Mouse (Mus musculus) midbrain, embryonic 14.5 days (tissue): ENCODE measurements at regions not wholly inside any gene's neighbourhood (a gene's known extent, or its start where the extent isn't known, plus 50 kb on each side); places are given as distances from the start of the nearest gene placed in this dataset.

ENCODE experiments used
- ATAC-seq: fragments of 200-750 bp; cut with Nextera tagmentation; 2 replicates; pipeline ENCODE4 v1.8.0; 2017; ENCODE audit warnings: moderate number of reproducible peaks, moderate library complexity; ENCODE audit not compliant: low FRiP score, low TSS enrichment
- DNase-seq: peaks from one replicate; pipeline ENCODE4 v3.0.0-alpha.2; 2015
- H3K27ac ChIP-seq: fragments of 300-500 bp; sonication (generic); replicated peaks from 2 replicates; pipeline ENCODE4 v1.5.1; 2014; ENCODE audit warnings: mild to moderate bottlenecking, low read depth, low read length, moderate library complexity
- H3K27me3 ChIP-seq: fragments of 300-500 bp; sonication (generic); 2 replicates; pipeline ENCODE4 v1.6.1; 2014; ENCODE audit warnings: low read length, control low read depth, mixed read lengths; ENCODE audit not compliant: control insufficient read depth, insufficient read depth
- H3K36me3 ChIP-seq: fragments of 300-500 bp; sonication (generic); 2 replicates; pipeline ENCODE4 v1.6.1; 2014; ENCODE audit warnings: low read length, control low read depth; ENCODE audit not compliant: control insufficient read depth, insufficient read depth
- H3K4me1 ChIP-seq: fragments of 300-500 bp; sonication (generic); 2 replicates; pipeline ENCODE4 v1.6.1; 2014; ENCODE audit warnings: mild to moderate bottlenecking, antibody characterized with exemption, low read length, control low read depth; ENCODE audit not compliant: control insufficient read depth, insufficient read depth
- H3K4me2 ChIP-seq: fragments of 300-500 bp; sonication (generic); 2 replicates; pipeline ENCODE4 v1.6.1; 2014; ENCODE audit warnings: mild to moderate bottlenecking, low read length, moderate library complexity
- H3K4me3 ChIP-seq: fragments of 300-500 bp; sonication (generic); replicated peaks from 2 replicates; pipeline ENCODE4 v1.5.1; 2014; ENCODE audit warnings: low read depth, low read length
- H3K9ac ChIP-seq: fragments of 300-500 bp; sonication (generic); replicated peaks from 2 replicates; pipeline ENCODE4 v1.6.1; 2014; ENCODE audit warnings: mild to moderate bottlenecking, low read length, moderate library complexity
- H3K9me3 ChIP-seq: fragments of 300-500 bp; sonication (generic); 2 replicates; pipeline ENCODE4 v1.6.1; 2016; ENCODE audit warnings: low read length, control low read depth, mixed read lengths; ENCODE audit not compliant: control insufficient read depth
- WGBS: fragments of 180-500 bp; shearing (Covaris S2); extraction: QIAGEN DNeasy Blood & Tissue Kit; methylation state at CpG from one replicate; pipeline ENCODE4 v1.1.7; 2014; 5-methylcytosine and 5-hydroxymethylcytosine counted together

DNA sequence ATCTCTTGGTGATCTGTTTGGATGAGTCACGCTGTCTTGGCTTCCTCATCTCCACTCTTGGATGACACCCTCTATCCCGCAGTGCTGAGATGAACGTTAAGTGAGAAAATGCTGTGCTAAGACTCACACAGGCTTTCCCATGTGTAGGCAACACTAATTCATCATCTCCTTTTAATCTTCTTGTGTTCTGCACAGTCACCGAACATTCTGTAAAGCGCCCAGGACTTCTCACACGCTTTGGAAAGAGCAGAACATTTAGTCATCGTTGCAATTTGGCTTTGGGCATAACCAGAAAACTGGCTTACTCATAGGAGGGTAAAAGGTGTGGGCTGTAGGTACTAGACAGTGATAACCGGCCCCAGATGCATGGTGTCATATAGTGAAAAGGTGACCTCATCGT is 94.9 kb downstream of the Plppr4 start:
- DNase-seq (no peak), ATAC-seq (no peak)
- H3K36me3 ChIP-seq = no peaks in the 10 kb centered on the region
- WGBS = 92% methylated on average over 9 of the region's 9 CpGs
- H3K27me3 ChIP-seq = no peaks in the 10 kb centered on the region
- no peaks in the 10 kb centered on the region for H3K9me3 ChIP-seq
- H3K9ac ChIP-seq = no peak overlapping the region
- H3K4me2 ChIP-seq = no peak overlapping the region
- H3K4me3 ChIP-seq = no peak overlapping the region
- no peak overlapping the region for H3K27ac ChIP-seq
- H3K4me1 ChIP-seq = no peaks in the 10 kb centered on the region

DNA sequence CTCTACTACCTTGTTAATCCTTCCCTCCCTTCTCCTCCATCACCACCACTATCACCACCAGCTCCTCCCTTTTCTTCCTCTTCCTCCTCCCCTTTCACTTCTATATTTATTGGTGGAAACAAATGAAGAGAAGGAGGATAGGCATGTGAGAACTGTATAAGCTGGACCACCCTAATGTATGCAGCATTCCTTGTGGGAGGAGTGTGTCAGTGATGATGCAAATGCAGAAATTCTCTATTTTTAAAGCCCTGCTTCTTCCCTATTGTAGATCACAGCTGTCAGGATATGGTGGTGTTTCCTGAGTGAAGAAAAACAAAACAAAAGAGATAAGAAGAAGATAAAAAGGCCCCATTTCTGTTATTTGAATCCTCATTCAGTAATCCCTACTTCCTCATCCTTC is 112.8 kb downstream of the Plppr4 start:
- no peaks in the 10 kb centered on the region for H3K9me3 ChIP-seq
- H3K27ac ChIP-seq = no peak overlapping the region
- no peak overlapping the region for H3K4me2 ChIP-seq
- no peaks in the 10 kb centered on the region for H3K4me1 ChIP-seq
- no peaks in the 10 kb centered on the region for H3K36me3 ChIP-seq
- no peak overlapping the region for H3K9ac ChIP-seq
- no peaks in the 10 kb centered on the region for H3K27me3 ChIP-seq
- no peak overlapping the region for H3K4me3 ChIP-seq
- ATAC-seq = no peak
- DNase-seq = no peak

DNA sequence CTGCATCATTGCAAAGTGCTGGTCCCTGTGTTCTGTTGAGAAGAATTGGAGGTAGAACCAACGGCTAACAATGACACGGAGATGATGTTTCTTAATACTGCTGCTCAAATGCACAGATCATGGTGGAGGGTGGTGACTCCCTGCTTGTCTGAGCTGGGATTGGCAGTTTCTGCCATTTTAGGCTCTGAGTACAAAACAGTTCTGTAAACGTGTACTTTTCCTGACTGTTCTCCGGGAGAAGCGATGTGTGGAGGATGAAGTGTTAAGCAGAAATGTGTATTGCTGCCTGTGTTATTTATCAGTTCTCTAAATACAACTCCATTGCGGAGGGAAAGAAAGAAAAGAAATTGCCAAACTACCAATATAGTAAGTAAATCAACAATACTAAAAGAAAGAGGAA is 118.9 kb downstream of the Plppr4 start:
- H3K9ac ChIP-seq = no peak overlapping the region
- DNase-seq = no peak
- ATAC-seq = no peak
- H3K4me3 ChIP-seq = no peak overlapping the region
- no peaks in the 10 kb centered on the region for H3K36me3 ChIP-seq
- H3K4me1 ChIP-seq = no peaks in the 10 kb centered on the region
- 88% methylated on average over 6 of the region's 6 CpGs for WGBS
- no peak overlapping the region for H3K27ac ChIP-seq
- no peaks in the 10 kb centered on the region for H3K27me3 ChIP-seq
- 0 out of 2 replicates have a peak, but pooled peaks cover 3% of the 10 kb centered on the region for H3K9me3 ChIP-seq
- no peak overlapping the region for H3K4me2 ChIP-seq

DNA sequence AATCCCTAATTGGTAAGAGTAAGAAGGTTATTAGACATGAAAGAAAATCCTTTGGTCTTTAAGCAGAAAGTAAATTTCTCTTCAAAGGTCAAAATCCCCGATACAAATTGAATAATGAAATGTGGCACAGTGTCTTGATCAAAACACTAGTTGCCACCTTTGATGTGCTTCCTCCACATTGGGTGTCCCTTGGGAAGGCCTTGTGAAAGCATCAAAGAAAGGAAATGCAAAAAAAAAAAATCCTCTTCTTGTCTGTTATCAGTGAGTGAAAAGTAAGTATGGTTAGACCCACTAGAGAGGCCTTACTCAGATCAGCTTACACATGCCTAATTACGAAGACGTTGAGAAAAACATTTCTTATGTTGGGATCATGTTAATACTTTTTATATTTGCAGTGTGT is 134.1 kb downstream of the Plppr4 start:
- DNase-seq = peak; percentile 72
- no peak for ATAC-seq
- no peaks in the 10 kb centered on the region for H3K36me3 ChIP-seq
- no peak overlapping the region for H3K27ac ChIP-seq
- H3K4me1 ChIP-seq = no peaks in the 10 kb centered on the region
- no peak overlapping the region for H3K9ac ChIP-seq
- no peaks in the 10 kb centered on the region for H3K27me3 ChIP-seq
- H3K4me3 ChIP-seq = no peak overlapping the region
- H3K9me3 ChIP-seq = no peaks in the 10 kb centered on the region
- no peak overlapping the region for H3K4me2 ChIP-seq
- WGBS = 73% methylated on average over 3 of the region's 3 CpGs

DNA sequence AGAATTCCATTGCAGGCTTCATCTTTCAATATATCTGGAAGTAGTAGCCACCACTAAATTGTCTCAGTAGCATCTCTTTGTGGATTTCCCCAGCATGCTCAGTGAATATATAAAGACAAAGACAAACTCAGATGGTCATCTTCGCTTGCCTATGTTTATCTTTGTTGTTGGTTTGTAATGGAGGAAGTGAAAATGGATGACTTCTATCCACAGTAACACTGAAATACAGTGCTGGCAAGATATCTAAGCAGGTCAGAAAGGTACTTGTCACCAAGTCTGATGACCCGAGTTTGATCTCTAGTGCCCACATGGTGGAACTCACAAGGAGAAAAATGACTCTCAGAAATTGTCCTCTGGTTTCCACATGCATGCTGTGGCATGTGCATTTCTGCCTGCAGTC is 135.6 kb downstream of the Plppr4 start:
- DNase-seq = no peak
- no peak overlapping the region for H3K27ac ChIP-seq
- 83% methylated on average over 2 of the region's 2 CpGs for whole genome bisulfite sequencing

DNA sequence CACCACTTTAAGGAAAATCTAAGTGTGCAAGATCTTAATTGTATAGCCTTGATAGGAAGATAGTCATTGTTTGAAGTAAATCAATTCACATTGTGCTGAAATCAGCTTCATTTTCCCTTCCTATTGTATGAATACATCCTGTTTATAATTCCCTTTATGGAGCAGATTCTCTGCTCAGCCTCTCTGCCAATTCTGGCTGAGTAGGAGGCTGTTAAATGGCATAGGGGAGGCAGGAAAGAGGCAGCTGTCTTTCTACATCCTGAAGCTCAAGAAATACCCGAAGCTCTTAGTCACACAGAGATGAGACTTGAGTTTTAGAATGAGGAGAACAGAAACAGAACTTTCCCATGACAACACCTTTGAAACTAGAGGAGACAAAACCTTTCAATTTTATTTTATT is 142.7 kb downstream of the Plppr4 start:
- 63% methylated on average over 1 of the region's 1 CpGs for WGBS
- Histone ChIP-seq H3K4me2 (no peak overlapping the region), H3K9ac (no peak overlapping the region), H3K4me1 (no peaks in the 10 kb centered on the region), H3K9me3 (no peaks in the 10 kb centered on the region), H3K27me3 (no peaks in the 10 kb centered on the region), H3K4me3 (no peak overlapping the region), H3K36me3 (no peaks in the 10 kb centered on the region), H3K27ac (no peak overlapping the region)
- DNase-seq (no peak), ATAC-seq (no peak)

More for the DNA sequence above, 135.6 kb downstream of the Plppr4 start:
- Histone ChIP-seq H3K9ac (no peak overlapping the region), H3K4me1 (no peaks in the 10 kb centered on the region), H3K9me3 (no peaks in the 10 kb centered on the region), H3K36me3 (no peaks in the 10 kb centered on the region), H3K27me3 (no peaks in the 10 kb centered on the region), H3K4me3 (no peak overlapping the region), H3K4me2 (no peak overlapping the region)
- ATAC-seq = no peak

DNA sequence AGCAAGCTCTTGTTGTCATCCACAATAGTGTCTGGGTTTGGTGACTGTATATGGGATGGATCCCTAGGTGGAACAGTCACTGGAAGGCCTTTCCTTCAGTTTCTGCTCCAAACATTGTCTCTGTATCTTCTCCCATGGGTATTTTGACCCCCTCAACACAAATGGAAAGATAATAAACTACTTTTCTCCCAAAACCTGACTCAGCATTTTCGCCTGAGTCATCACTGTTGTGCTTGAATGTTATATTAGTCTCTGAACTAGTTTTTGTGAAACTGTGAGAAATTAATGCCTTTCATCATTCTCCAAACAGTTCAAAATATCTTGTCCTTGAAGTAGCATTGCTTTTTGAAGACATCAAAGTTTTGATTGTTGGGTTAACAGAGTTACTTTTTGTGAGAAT is 168.8 kb downstream of the Plppr4 start:
- WGBS = 83% methylated on average over 1 of the region's 1 CpGs
- no peak overlapping the region for H3K4me2 ChIP-seq
- H3K9ac ChIP-seq = no peak overlapping the region
- DNase-seq = no peak
- no peaks in the 10 kb centered on the region for H3K4me1 ChIP-seq
- H3K36me3 ChIP-seq = no peaks in the 10 kb centered on the region
- H3K27ac ChIP-seq = no peak overlapping the region
- H3K27me3 ChIP-seq = no peaks in the 10 kb centered on the region
- ATAC-seq = no peak
- no peak overlapping the region for H3K4me3 ChIP-seq
- no peaks in the 10 kb centered on the region for H3K9me3 ChIP-seq

DNA sequence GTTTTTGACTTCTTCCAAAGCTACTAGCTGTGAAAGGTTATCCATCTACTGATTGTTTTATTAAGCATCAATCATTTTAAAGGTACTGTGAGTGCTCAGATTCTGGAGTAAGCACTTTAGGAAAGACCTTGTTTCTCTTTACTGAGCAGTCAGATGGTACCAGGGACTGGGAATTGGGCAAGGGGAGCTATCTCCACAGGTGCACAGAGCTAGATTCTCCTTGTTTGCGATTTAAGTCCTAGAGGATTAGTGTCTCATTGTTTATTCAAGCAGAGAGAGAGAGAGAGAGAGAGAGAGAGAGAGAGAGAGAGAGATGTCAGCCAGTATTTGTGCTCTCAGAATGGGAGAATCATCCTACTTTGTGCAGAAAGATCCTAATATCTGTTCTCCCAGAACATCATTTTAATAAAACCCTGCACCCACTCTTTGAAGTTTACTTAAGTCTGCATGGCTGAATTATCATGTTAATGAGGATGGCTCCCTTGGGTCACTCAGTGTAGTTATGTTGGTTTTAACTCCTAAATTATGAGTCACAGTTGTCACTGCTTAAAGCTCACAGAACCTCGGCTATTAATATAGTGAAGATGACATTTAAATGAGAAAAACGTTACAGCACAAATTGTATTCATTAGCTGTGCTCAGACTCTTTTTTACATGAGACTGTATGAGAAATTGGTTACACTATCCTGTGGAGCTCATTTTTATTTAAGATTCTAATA is 171.7 kb downstream of the Plppr4 start:
- no peaks in the 10 kb centered on the region for H3K9me3 ChIP-seq
- no peak overlapping the region for H3K4me2 ChIP-seq
- no peak overlapping the region for H3K27ac ChIP-seq
- ATAC-seq (peak; percentile 79), DNase-seq (peak; percentile 77)
- H3K4me1 ChIP-seq = no peaks in the 10 kb centered on the region
- 14% methylated on average over 3 of the region's 3 CpGs for WGBS
- H3K4me3 ChIP-seq = no peak overlapping the region
- no peaks in the 10 kb centered on the region for H3K36me3 ChIP-seq
- no peaks in the 10 kb centered on the region for H3K27me3 ChIP-seq
- H3K9ac ChIP-seq = no peak overlapping the region

DNA sequence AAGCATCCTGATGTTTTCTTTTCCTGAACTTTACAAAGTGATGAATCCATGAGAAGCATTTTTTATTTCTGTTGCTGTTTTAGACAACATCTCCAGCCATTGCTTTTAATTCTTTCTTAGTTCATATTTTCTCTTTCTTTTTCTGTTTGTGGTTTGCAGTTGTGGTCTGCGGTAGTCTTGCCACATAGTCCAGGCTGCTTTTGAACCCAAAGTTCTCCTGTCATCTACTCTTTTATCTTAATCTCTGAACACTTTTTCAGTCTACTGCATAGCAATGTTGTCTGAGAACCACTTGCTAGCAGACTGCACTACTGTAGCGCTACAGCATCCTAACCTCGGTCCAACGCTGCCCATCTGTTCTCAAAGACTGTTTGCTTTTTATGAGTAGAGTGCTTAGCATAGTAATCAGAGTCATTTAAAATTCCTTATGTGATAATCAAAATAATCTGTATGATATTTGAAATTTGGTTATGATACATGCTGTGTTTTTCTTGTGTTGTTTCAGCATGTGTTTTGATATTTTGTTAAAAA is 177.0 kb downstream of the Plppr4 start:
- H3K9ac ChIP-seq = no peak overlapping the region
- ATAC-seq (no peak), DNase-seq (no peak)
- H3K36me3 ChIP-seq = no peaks in the 10 kb centered on the region
- 94% methylated on average over 4 of the region's 4 CpGs for WGBS
- no peak overlapping the region for H3K4me3 ChIP-seq
- H3K27me3 ChIP-seq = no peaks in the 10 kb centered on the region
- no peak overlapping the region for H3K4me2 ChIP-seq
- peaks cover 3% of the 10 kb centered on the region; the same call in 1 of the 2 replicates for H3K9me3 ChIP-seq
- H3K4me1 ChIP-seq = no peaks in the 10 kb centered on the region
- no peak overlapping the region for H3K27ac ChIP-seq
